Mouse (Mus musculus): ENCODE measurements around the gene Cab39. TPM values are rescaled to one million over a fixed set of nuclear protein-coding genes. Genes with fewer than 3 reads are reported as not detected.

The Cab39 gene
- polyA plus RNA-seq, 2 experiments = 15.8 to 20.4 TPM

DNA sequence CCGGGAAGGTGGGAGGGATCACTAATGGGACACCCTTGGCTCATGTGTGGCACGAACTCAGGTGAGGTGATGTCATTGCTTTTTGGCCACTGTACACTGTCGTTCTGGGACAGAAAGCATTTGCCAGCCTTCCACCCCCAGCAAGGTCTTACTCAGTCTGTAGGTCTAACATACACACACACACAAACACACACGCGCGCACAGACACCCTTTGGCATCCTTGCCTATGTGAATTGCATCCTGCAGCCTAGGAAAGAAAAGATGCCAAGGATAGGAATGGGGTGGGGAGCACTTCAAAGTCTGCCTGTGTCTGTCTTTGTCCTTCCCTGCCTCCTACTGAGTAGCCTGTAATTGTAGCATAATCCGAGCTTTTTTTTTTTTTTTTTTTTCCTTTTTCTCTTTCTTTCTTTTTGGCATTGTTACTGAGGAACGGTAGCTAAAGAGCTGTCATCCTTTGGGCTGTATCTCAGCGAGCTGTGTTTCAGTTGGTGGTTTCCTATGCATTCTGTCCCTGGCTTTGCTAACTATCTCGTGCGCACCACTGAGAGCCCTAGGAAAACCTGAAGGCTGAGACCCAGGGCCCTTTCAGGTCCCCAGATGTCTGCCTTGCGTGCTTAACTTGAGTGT lies 105.6 kb downstream of the Cab39 start:
- no peak for ATAC-seq (ENCODE audit: insufficient read depth)
- Histone ChIP-seq H3K4me2 (ENCODE audit: low read depth) (no peak overlapping the region), H3K27me3 (ENCODE audit: control insufficient read depth, insufficient read depth, low read length) (no peaks in the 10 kb centered on the region)

DNA sequence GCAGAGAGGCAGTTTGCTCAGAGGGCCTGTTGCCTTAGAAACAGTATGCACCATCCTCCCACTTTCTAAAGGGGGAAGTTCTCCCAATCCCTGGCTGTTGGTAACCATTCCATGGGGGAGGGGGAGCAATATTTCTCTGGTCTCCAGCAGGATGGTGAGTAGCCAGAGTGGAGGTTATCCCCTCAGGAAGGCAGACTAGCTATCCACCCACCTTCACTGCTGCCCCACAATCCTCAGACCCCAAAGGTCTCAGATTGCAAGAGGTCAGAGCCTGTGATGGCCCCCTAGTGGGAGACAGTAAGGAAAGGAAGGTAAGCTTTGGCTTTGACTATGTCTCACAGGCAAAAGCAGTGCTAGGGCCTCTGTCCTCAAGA lies 106.1 kb downstream of the Cab39 start:
- H3K27ac ChIP-seq = no peak overlapping the region
- TF ChIP-seq CTCF (IDR thresholded peaks at IDR 0.05; ENCODE audit: low read depth) (no peak), EP300 (IDR thresholded peaks at IDR 0.05; ENCODE audit: low read depth) (no peak)
- no peak overlapping the region for H3K4me3 ChIP-seq (ENCODE audit: insufficient read depth in 1 of 2, low read depth in 2 of 2, low read length in 2 of 2)
- no peak overlapping the region for H3K9ac ChIP-seq (replicated peaks)
- no peak for DNase-seq (ENCODE audit: low read depth in 3 of 3, low spot score in 3 of 3)
- no peaks in the 10 kb centered on the region for H3K36me3 ChIP-seq (replicated peaks; ENCODE audit: control insufficient read depth, insufficient read depth, low read depth)
- H3K27me3 ChIP-seq (ENCODE audit: control insufficient read depth, insufficient read depth, low read length) = no peaks in the 10 kb centered on the region
- H3K4me2 ChIP-seq (ENCODE audit: low read depth) = no peak overlapping the region
- peaks cover 0 to 42% of the 10 kb centered on the region in 2 experiments; a peak in 3 of 4 replicates for H3K4me1 ChIP-seq (replicated peaks; ENCODE audit: control insufficient read depth in 2 of 2, insufficient read depth in 2 of 2, low read length in 1 of 2)
- no peak for ATAC-seq (ENCODE audit: insufficient read depth)
- H3K9me3 ChIP-seq (ENCODE audit: control insufficient read depth, low read length) = no peaks in the 10 kb centered on the region

More for the DNA sequence above, 105.6 kb downstream of the Cab39 start:
- H3K4me1 ChIP-seq (replicated peaks; ENCODE audit: control insufficient read depth in 2 of 2, insufficient read depth in 2 of 2, low read length in 1 of 2) = peaks cover 0 to 45% of the 10 kb centered on the region in 2 experiments; a peak in 3 of 4 replicates
- WGBS (ENCODE audit: insufficient replicate concordance) = 54% methylated on average over 12 of the region's 12 CpGs
- TF ChIP-seq EP300 (IDR thresholded peaks at IDR 0.05; ENCODE audit: low read depth) = no peak
- TF ChIP-seq CTCF (IDR thresholded peaks at IDR 0.05; ENCODE audit: low read depth) = no peak
- H3K36me3 ChIP-seq (replicated peaks; ENCODE audit: control insufficient read depth, insufficient read depth, low read depth) = no peaks in the 10 kb centered on the region
- DNase-seq (ENCODE audit: low read depth in 3 of 3, low spot score in 3 of 3) = no peak
- H3K4me3 ChIP-seq (ENCODE audit: insufficient read depth in 1 of 2, low read depth in 2 of 2, low read length in 2 of 2) = no peak overlapping the region
- H3K27ac ChIP-seq = no peak overlapping the region
- no peaks in the 10 kb centered on the region for H3K9me3 ChIP-seq (ENCODE audit: control insufficient read depth, low read length)
- no peak overlapping the region for H3K9ac ChIP-seq (replicated peaks)

DNA sequence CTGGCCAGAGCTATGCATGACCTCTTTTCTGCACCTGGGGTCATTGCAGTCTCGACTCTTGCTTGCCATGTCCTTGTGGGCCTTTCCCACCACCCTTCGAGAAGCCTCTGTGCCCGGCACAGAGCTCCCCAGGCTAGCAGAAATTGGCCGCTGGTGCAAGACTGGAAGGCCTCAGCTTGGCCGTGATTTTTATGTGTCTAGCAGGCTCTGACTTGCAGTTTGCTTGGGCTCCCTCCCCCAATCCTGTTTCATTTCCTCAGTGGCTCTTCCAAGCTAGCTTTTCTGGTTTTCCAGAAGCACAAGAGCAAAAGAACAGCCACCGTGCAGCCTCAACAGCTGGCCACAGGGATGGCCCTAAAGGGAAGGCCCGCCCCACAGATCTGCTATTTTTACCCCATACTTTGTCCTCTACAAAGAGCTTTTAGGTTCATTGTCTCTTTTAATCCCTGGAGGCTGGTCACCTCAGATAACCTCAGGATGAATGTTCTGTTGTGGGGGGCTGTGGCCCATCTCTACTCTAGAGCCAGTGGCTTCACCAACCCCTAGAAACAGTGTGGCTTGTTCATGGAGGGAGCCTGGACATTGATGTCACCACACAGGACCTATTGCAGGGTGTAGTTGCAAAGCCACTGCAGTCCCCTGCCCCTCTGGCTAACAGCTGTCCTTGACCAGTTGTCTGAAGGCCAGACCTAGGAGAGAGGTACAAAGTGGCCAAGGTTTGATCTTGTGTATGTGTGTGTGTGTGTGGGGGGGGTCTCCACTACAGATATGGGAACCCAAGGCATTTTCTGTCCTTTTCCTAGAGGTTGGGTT lies 107.5 kb downstream of the Cab39 start:
- H3K4me1 ChIP-seq (replicated peaks; ENCODE audit: control insufficient read depth in 2 of 2, insufficient read depth in 2 of 2, low read length in 1 of 2) = peaks cover 0 to 36% of the 10 kb centered on the region in 2 experiments; a peak in 3 of 4 replicates
- no peak for ATAC-seq (ENCODE audit: insufficient read depth)
- H3K4me3 ChIP-seq (ENCODE audit: insufficient read depth in 1 of 2, low read depth in 2 of 2, low read length in 2 of 2) = no peak overlapping the region
- H3K27ac ChIP-seq = no peak overlapping the region
- H3K27me3 ChIP-seq (ENCODE audit: control insufficient read depth, insufficient read depth, low read length) = no peaks in the 10 kb centered on the region
- no peak for DNase-seq (ENCODE audit: low read depth in 3 of 3, low spot score in 3 of 3)
- TF ChIP-seq EP300 (IDR thresholded peaks at IDR 0.05; ENCODE audit: low read depth) (no peak), CTCF (IDR thresholded peaks at IDR 0.05; ENCODE audit: low read depth) (no peak)
- H3K36me3 ChIP-seq (replicated peaks; ENCODE audit: control insufficient read depth, insufficient read depth, low read depth) = no peaks in the 10 kb centered on the region
- no peak overlapping the region for H3K4me2 ChIP-seq (ENCODE audit: low read depth)
- no peak overlapping the region for H3K9ac ChIP-seq (replicated peaks)
- no peaks in the 10 kb centered on the region for H3K9me3 ChIP-seq (ENCODE audit: control insufficient read depth, low read length)
- WGBS (ENCODE audit: insufficient replicate concordance) = 50% methylated on average over 7 of the region's 7 CpGs

Small RNA genes within 50 kb of the gene (microRNA-seq; reads per million reads assigned to microRNA genes)
- gene Gm25472 = not detected
- not detected for gene Mir8096

Other genes with a start within 250 kb of the Cab39 start
- not detected in 2 replicates for gene G530012D18Rik, start 217.8 kb upstream of the Cab39 start, polyA plus RNA-seq (2012; rRNA removed)
- 0.56 TPM in 1 of 2 replicates, not detected in the other for gene G530012D18Rik, start 217.8 kb upstream of the Cab39 start, polyA plus RNA-seq (2014; fragmentation: Nextera tagmentation; extraction: Ambion mirVana)
- 4.2 and 5.3 TPM in 2 replicates for gene Sp110, start 194.6 kb upstream of the Cab39 start, polyA plus RNA-seq (2012; rRNA removed)
- gene Sp110, start 194.6 kb upstream of the Cab39 start, polyA plus RNA-seq (2014; fragmentation: Nextera tagmentation; extraction: Ambion mirVana) = 3.2 and 3.5 TPM in 2 replicates
- 2.4 and 3.0 TPM in 2 replicates for gene Sp140, start 193.1 kb upstream of the Cab39 start, polyA plus RNA-seq (2012; rRNA removed)
- gene Sp140, start 193.1 kb upstream of the Cab39 start, polyA plus RNA-seq (2014; fragmentation: Nextera tagmentation; extraction: Ambion mirVana) = 3.2 and 3.7 TPM in 2 replicates
- 1.0 and 2.0 TPM in 2 replicates for gene Sp100, start 143.5 kb upstream of the Cab39 start, polyA plus RNA-seq (2012; rRNA removed)
- gene Sp100, start 143.5 kb upstream of the Cab39 start, polyA plus RNA-seq (2014; fragmentation: Nextera tagmentation; extraction: Ambion mirVana) = 2.6 and 3.2 TPM in 2 replicates
- gene A630001G21Rik, start 14.8 kb upstream of the Cab39 start, polyA plus RNA-seq (2012; rRNA removed) = 1.7 and 2.9 TPM in 2 replicates
- gene A630001G21Rik, start 14.8 kb upstream of the Cab39 start, polyA plus RNA-seq (2014; fragmentation: Nextera tagmentation; extraction: Ambion mirVana) = 1.9 and 2.6 TPM in 2 replicates
- gene Itm2c, start 100.8 kb downstream of the Cab39 start, polyA plus RNA-seq (2012; rRNA removed) = 21.5 and 22.0 TPM in 2 replicates
- 26.3 and 27.2 TPM in 2 replicates for gene Itm2c, start 100.8 kb downstream of the Cab39 start, polyA plus RNA-seq (2014; fragmentation: Nextera tagmentation; extraction: Ambion mirVana)
- 0.05 and 0.08 TPM in 2 replicates for gene 4933407L21Rik, start 135.0 kb downstream of the Cab39 start, polyA plus RNA-seq (2012; rRNA removed)
- not detected in 2 replicates for gene 4933407L21Rik, start 135.0 kb downstream of the Cab39 start, polyA plus RNA-seq (2014; fragmentation: Nextera tagmentation; extraction: Ambion mirVana)
- 0.02 and 0.04 TPM in 2 replicates for gene Gpr55, start 167.6 kb downstream of the Cab39 start, polyA plus RNA-seq (2012; rRNA removed)
- gene Gpr55, start 167.6 kb downstream of the Cab39 start, polyA plus RNA-seq (2014; fragmentation: Nextera tagmentation; extraction: Ambion mirVana) = not detected in 2 replicates
- 0.05 and 0.17 TPM in 2 replicates for gene Spata3, start 223.4 kb downstream of the Cab39 start, polyA plus RNA-seq (2012; rRNA removed)
- 0.17 and 0.21 TPM in 2 replicates for gene Spata3, start 223.4 kb downstream of the Cab39 start, polyA plus RNA-seq (2014; fragmentation: Nextera tagmentation; extraction: Ambion mirVana)

All from liver, embryonic 14.5 days (tissue).